Mouse (Mus musculus) frontal cortex, postnatal 10 days (tissue): ENCODE results near the gene Ankrd33b.

Source experiments
- DNase-seq, 2 experiments: peaks; one replicate each; pipeline ENCODE4 v3.0.0; 2022; ENCODE audit warnings: low spot score in 2 of 2, mixed read lengths in 1 of 2

Gene Ankrd33b

DNA sequence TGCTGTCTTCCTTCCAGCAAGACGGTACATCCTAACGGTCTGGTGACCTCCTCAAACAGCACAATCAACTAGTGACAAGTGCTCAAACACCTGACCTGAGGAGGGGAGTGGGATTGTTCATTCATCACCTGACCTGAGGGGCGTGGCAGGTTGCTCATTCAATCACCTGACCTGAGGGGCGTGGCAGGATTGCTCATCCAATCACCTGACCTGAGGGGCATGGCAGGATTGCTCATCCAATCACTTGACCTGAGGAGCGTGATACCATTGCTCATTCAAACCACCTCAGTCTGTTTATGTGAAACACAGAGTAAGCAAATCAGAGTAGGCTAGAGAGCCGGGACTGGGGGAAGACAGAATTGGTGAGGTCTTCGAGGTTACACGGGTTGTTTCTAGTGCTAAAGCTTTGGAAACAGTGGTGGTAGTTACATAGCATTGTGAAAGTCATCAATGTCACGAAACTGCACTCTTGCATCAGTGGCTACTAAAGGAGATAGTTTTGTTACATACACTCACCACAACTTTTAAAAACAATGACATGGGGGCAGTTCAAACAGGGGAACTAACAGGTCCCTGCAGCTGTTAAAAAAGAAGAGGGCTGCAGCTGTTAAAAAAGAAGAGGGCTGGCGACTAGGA is 28.8 kb downstream of the Ankrd33b start:
- no peak for DNase-seq

DNA sequence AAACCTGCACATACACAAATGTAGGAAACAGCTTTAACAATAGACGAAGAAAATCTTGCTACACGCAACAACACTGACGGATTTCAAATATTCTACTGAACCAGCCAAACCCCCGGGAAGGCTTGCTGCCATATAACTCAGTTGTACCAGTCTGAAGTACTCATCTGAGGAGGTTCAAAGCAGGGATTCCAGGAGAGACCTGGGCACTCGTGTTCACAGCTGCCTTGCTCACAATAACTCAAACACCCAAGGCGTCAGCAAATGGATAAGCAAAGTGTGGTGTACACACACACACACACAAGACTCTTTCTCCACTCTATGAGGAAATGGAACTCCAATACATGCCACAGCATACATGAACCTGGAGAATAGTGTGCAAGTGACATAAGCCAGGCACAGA is 29.5 kb downstream of the Ankrd33b start:
- no peak for DNase-seq

DNA sequence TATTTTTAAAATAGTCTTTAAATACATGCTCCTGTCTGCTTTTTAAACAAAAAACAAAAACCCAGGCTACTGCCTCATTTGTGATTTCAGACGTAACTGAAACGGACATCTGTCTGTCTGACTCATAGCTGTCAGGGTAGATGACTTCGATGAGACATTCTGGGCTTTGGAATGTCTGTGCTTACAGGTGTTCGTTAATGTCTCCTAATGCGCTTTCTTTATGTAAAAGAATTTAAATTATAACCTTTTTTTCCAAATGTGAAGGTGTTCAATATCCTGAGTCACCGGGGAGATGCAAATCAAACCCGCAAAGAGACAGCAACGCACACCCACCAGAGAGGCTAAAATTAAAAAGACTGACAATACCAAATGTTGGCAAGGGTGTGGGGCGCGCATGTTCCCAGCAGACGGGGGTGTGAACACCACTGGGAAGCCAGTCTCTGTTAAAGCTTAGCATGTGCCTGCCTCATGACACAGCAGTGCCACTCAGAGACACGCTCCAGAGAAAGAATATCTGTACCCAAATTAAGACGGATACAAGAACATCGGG is 30.3 kb downstream of the Ankrd33b start:
- peak; percentile 70 to 86 for DNase-seq

DNA sequence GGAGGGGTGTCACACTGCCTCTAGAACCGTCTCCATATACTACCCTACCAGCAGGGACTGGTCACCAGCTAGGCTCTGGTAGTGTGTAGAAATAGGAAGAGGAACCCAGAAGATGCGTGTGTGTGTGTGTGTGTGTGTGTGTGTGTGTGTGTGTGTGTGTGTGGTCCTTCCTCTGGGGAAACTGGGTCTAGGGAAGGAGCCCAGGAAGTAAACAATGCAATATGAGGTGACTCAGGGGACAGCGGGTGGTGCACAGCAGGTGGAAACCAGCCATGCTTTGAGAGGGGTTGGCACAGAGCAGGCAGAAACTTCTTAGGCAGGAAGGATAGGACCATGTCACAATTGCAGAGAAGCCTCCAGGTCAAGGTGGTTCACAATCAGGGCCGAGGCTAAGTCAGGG is 30.8 kb downstream of the Ankrd33b start:
- DNase-seq, result no peak

DNA sequence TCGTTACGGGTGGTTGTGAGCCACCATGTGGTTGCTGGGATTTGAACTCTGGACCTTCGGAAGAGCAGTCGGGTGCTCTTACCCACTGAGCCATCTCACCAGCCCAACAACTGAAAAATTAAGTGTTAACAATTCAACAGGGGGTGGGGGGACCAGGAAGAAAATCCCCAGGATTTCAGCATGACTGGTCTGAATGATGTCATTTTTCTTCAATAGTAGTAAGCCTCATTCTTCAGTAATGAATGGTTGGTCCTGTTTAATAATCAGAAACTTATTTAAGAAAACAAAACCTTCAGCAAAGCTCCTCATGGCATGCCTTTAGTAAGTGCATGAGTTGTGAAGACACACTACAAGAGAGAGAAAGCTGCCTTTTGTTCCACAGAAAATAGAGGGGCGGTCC is 32.7 kb downstream of the Ankrd33b start:
- no peak for DNase-seq

DNA sequence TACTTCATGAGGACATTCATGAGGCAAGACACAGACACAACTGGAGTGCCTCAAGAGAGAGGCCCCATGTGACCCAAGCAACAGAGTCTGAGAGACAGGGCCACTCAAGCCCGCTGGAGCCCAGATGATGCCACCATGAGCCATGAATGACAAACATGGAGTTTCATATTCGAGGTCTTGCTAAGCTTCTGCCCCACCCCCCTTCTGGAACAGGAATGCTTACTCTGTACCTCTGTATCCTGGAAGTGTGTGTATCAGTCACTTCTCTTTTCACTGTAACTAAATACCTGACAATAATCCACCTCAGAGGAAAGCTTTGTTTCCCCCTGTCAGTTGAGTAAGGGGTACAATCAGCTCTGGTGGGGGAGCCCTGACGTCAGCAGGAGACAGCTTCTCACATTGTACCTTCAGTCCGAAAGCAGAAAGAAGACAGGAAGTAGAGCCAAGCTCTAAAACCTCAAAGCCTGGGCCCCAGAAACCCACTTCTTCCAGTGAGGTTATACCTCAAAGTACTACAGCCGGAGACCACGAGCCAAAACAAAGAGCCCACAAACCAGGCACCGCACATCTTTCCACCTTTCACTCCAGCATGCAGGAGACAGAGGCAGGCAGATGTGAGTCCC is 34.9 kb downstream of the Ankrd33b start:
- DNase-seq, result no peak

DNA sequence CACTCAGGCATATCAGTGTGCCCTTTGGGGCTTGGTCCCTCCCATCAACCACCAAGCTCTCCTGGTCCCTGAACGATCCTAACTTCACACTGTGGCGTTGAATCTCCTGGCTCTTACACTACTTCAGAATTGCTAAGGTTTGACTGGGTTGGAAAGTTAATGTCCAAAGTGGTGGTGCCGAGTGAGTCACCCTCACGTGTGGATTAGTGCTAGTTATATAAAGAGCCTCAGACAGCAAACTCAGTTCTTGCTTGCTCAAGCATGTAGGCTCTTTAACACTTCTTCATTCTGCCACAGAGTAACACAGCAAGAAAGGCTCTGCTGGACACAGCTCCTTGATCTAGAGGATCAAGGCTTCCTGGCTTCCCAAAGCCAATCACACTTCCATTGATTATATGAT is 35.8 kb downstream of the Ankrd33b start:
- DNase-seq, result no peak

DNA sequence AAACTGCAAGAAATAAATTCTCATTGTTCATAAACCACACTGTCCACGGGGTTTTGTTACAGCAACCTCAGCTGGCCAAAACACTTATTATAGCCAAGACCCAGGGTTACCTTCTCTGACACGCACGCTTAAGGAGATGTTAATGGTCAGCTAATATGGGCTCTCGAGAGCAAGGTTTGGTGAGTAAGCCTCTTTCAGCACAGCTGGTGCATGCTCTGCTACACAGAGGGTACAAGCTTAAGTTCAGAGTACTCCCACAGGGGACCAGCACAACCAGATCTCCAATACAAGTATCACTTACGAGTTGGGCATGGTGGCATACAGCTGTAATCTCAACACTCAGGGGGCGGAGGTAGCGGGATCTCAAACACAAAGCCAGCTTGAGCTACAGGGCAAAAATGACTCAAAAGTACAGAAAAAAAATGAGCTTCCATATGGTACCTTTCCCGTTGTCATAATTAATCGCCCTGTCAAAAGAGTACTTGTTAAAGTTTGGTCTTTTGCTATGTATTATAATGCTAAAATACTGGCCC is 39.4 kb downstream of the Ankrd33b start:
- no peak for DNase-seq

DNA sequence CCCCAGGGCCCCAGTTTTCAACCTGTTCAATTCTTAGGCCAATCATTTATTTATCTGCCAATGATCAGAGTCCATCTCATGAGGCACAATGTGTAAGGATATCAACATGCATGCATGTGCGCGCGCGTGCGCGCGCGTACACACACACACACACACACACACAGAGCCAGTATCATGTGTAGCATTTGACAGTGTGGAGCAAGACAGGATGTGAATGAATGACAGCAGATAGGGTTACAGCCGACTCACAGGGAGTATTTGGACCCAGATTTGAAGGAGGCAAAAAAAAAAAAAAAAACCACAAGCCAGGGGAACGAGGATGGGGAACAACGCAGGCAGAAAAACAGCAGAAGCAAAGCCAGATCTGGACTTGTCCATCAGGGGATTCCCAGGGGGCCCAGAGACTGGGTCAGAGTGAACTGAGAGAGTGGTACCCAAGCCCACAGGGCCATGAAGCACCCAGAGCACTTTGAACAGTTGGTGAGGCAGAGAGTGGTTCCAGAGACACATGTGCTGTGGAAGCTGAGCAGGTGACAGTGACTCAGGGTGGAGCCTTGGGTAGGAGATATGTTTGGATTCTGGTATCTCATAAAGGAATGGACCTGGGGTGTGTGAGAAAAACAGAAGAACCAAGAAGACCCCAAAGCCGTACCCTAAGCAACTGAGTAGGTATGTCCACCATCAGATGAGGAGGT is 41.7 kb downstream of the Ankrd33b start:
- no peak for DNase-seq

DNA sequence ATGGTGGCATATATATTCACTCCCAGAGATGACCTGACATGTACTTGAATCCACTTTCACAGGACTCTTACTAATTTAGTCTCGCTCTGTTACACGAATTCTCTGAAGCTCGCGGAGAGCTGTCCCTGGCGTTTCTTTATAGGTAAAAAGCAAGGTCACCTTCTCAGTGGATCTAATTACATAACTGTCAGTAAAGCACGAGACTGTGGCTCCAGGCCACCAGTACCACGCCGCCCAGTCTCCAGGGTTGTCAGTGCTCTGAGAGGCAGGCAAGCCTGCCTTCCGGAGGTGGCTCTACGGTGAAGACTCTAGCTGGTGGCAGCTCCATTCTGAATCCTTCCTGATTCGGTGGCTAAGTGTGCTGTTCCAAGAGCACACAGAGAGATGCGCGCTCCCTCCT is 43.0 kb downstream of the Ankrd33b start:
- DNase-seq, result no peak

DNA sequence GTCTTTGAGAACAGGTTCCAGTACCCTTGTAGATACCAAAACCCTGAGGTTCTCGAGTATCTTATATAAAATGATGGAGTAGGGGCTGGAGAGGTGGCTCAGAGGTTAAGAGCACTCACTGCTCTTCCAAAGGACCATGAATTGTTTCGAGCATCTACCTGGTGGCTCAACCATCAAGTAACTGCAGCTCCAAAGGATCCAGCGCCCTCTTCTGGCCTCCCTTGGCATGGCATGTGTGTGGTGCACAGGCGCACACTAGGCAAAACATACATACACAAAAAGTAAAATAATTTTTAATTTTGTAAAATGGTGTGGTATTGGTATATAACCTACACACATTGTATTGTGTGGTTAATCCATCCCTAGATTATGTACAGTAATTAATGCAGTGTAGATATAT is 43.8 kb downstream of the Ankrd33b start:
- no peak for DNase-seq

DNA sequence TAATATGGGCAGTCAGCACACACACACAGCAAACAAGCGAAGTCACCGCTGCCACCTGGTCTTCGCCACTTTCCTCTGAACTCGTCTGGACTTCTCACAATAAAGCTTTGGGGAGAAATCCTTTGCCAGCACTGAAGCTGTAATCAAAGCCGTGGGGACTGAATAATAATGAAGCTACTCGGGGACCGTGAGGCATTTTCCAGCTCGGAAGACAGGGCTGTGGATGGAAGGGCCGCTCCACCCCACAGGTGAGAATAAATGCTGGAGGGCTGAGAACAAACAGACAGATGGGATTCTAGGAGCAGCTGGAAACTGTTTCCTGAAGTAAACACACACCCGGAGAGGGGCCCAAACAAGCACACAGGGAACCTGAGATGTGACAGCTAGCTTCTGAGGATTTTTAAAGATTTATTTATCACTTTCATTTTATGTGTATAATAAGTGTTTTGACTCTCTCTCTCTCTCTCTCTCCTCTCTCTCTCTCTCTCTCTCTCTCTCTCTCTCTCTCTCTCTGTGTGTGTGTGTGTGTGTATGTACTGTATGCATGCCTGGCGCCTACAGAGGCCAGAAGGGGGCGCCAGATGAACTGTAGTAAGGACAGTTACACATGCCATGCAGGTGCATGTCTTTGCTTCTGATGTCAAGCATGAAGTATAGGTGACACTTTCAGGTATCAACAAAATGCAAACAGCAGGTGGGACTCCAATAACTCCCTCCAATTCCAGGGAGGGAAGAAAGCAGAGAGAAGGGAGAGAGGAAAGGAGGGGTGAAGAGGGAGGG is 46.7 kb downstream of the Ankrd33b start:
- DNase-seq, result no peak

DNA sequence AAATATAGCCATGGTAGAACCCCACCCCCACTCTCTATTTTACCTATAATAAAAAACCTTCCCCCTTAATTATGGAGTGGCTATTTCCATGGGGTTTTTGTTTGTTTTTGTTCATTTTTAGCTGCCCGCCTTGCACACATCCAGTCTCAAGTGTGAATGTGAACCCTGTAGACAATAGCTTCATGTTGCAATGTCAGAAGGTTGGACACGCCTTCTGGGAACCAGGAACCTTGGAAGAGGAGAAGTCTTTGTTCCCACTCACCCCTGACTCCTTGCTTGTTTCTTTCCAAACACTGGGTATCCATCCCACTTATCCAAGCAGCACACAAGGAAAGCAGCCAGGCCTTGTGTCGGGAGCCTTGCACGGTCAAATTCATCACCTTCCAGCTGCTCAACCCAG is 48.5 kb downstream of the Ankrd33b start:
- DNase-seq, result no peak

DNA sequence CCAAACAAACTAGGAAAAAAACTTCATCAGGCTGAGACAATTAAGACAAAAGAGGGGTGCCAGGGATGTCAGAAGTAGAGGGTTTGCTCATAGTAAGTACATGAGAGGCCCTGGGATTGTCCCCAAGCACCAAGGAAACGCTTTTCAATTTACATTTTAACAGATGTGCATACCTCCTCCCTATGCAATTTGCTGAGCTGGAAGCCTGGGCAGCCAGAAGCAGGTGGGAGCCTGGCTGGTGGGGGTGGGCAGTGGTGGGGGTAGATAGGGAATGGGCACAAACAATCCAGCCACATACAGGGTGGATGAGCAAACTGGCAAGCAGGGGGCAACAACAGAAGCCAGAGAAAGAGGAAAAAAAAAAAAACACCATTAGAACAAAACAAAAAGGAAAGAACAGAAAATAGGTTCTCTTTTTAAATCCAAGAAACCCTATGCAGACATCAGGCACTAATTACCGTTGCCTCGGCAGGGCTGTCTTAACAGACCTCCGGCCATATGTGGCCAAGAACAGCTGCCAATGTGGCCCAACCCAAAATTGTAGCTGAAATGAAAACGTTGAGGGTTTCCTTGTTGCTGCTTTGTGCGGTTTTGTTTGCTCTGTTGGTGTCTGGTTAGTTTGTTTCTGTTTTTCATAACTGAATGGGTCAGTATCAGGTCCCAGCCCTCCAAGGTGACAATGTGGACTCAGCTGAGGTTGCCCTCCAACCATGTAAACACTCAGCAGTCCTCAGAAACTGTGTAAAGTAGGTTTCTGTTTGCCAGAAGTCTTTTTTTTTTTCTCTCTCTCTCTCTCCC is 49.2 kb downstream of the Ankrd33b start:
- no peak for DNase-seq

DNA sequence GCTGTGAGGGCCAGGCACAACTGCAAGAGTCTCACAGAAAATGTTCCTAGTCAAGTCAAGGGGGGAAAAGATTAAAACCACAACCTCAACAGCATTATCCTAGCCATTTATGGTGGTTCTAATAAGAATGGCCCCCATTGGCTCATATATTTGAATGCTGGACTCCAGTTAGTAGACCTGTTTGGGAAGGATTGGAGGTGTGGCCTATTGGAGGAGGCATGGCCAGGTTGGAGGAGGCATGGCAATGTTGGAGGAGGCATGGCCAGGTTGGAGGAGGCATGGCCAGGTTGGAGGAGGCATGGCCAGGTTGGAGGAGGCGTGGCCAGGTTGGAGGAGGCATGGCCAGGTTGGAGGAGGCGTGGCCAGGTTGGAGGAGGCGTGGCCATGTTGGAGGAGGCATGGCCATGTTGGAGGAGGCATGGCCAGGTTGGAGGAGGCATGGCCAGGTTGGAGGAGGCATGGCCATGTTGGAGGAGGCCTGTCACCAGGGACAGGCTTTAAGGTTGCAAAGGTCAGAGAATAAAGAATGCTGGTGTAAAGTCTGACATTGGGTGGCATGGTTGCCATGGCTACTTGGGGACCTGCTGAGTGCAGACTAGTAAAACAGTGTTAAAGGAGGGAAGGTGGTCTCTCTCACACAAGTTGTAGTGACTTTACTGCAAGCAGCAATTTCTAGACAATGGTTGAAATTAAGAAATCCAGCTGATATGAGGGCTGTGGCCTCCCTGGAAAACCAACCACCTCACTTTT is 50.3 kb downstream of the Ankrd33b start:
- no peak for DNase-seq

DNA sequence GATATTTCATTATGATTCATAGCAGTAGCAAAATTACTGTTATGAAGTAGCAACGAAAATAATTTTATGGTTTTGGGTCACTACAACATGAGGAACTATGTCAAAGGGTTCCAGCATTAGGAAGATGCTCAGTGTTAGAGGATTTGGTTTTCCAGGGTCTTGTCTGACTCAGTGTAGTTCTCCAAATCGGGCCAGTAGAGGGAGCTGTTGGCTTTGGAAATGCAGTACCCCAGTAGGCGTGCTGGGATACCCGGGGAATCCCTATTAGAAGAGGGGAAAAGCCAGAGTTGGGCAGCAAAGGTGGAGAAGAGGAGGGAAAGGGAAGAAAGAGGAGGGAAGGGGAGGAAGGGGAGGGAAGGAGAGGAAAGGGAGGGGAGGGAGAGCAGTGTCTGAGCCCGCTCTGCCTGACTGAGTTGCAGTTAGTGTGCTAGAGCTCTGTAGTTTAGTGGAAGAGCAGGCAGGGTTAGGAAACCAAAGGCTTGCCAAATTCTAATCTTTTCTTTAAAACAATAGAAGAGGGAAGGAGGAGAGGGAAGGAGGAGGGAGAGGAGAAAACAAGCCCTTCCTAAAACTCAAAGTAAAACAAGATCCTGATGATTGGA is 51.8 kb downstream of the Ankrd33b start:
- peak; percentile 46 to 80 for DNase-seq

DNA sequence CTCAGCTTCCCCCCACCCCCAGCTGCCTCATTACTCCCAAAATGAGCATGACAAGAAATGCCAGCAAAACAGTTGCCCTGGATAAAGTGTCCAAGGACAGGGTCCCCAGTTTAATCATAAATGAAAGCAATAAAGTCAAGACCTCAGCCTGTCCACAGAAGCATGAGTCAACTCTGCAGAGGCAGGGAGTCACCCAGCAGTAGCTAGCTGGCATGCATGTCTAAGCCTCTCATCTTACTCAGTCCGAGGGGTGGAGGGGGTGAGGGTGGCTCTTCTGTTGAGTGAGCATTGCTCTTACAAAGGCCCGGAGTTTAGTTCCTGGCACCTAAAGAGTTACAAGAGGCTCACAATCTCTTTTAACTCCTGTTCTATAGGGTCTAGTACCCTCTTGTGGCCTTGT is 55.5 kb downstream of the Ankrd33b start:
- no peak for DNase-seq

DNA sequence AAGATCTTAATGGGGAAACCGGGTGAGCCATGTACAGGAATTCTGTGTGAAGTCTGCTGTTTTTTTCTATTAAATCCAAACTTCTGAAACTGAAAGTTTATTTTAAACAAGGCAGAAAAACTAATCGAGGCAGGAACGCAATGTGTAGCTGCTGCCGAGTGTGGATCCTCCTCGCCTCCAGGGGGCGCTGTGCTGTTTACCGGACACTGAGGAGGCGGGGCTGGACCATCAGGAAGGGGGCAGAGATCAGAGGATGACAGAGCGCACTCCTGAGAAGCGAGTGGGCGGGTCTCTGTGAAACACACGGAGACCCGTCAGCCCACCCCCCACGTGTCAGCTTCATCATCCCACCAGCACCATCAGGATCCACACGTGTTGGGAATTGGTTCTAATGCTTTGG is 58.0 kb downstream of the Ankrd33b start:
- DNase-seq, result no peak

DNA sequence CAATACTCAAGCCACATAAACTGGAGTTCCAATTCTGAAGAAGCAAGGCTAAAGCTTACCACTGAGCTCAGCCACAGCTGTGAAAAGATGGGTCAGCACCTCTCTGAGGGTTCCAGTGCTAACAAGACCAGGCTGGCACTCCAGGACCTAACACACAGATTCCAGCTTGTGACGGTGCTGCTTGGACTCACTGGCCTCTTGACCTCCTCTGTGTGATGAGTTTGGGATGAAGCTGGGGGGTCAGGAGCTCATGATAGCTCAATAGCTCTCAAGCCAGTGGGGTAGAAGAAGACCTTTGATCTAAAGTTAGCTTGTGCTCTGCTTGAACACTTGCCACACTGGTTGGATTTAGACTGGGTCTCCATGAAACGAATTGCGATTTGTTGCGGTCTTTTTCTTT is 60.8 kb downstream of the Ankrd33b start:
- DNase-seq, result no peak

DNA sequence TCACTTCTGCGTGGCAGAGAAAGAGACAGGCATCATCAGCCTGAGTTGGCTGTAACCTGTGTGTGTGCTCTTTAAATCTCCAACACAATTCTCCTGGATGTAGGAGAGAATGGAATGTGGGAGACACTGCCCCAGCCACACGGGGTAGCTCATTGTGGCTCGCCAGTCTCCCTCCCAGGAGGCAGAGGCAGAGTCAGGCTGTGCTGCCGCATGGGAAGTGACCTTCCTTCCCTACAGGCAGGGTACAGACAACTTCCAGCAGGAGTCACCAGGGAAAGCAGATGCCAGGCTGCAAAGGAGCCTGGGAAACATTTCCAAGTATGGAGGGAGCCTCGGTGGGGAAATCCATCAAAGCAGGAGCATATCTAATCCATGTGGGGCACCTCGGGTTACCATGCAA is 62.3 kb downstream of the Ankrd33b start:
- DNase-seq, result no peak
